Comparison of ENCODE assay signal across 20 mouse cellular contexts in genomic region chr14:105823129-105823528, GRCm38 (mm10).
DNase-seq lines count a peak whose midpoint lies in the region; ATAC-seq and TF ChIP-seq lines count a peak whose summit lies in the region.
"Had no signal": no experiment of that assay in that cellular context is flagged by ENCODE, and none has a peak within 500 bp of the region (broad histone marks: within the 10 kb centered on the region; RNA-seq: fewer than 3 reads in every experiment).

No protein-coding gene starts in this region.

- H3K4me1 ChIP-seq in lung, embryonic 14.5 days (ENCODE audit: insufficient read depth) = no peaks in the 10 kb centered on the region
- 0 out of 2 replicates have a peak, but pooled peaks cover 3% of the 10 kb centered on the region for H3K4me1 ChIP-seq in kidney, embryonic 15.5 days
- H3K4me1 ChIP-seq: embryonic facial prominence, embryonic 12.5 days had no signal

- no peak for TF ChIP-seq CTCF in lung, embryonic 14.5 days (IDR thresholded peaks at IDR 0.05; ENCODE audit: low read depth)

- no peak overlapping the region for H3K4me3 ChIP-seq in lung, embryonic 14.5 days (ENCODE audit: low read depth, low read length)
- no peak overlapping the region for H3K4me3 ChIP-seq in kidney, embryonic 15.5 days (replicated peaks)
- H3K4me3 ChIP-seq: embryonic facial prominence, embryonic 12.5 days; heart, adult 2 months; heart, embryonic 12.5 days had no signal

- no peaks in the 10 kb centered on the region for H3K27me3 ChIP-seq in lung, embryonic 14.5 days (ENCODE audit: insufficient read depth, low read length)
- no peaks in the 10 kb centered on the region for H3K27me3 ChIP-seq in kidney, embryonic 15.5 days
- H3K27me3 ChIP-seq: CH12.LX; embryonic facial prominence, embryonic 12.5 days; heart, embryonic 12.5 days; Patski had no signal

- H3K27ac ChIP-seq in lung, embryonic 14.5 days (ENCODE audit: low read depth) = no peak overlapping the region
- H3K27ac ChIP-seq in kidney, embryonic 15.5 days = no peak overlapping the region
- H3K27ac ChIP-seq: embryonic facial prominence, embryonic 12.5 days; heart, adult 2 months had no signal

- H3K4me2 ChIP-seq in lung, embryonic 14.5 days = no peak overlapping the region
- no peak overlapping the region for H3K4me2 ChIP-seq in kidney, embryonic 15.5 days
- H3K4me2 ChIP-seq: embryonic facial prominence, embryonic 12.5 days; heart, embryonic 12.5 days had no signal

- no peaks in the 10 kb centered on the region for H3K36me3 ChIP-seq in lung, embryonic 14.5 days (ENCODE audit: insufficient read depth)
- H3K36me3 ChIP-seq in kidney, embryonic 15.5 days = no peaks in the 10 kb centered on the region
- H3K36me3 ChIP-seq: embryonic facial prominence, embryonic 12.5 days; heart, embryonic 12.5 days had no signal

- H3K9ac ChIP-seq in lung, embryonic 14.5 days = no peak overlapping the region
- no peak overlapping the region for H3K9ac ChIP-seq in kidney, embryonic 15.5 days
- H3K9ac ChIP-seq: embryonic facial prominence, embryonic 12.5 days; heart, embryonic 12.5 days had no signal

- 51% methylated on average over 8 of the region's 8 CpGs for WGBS in lung, embryonic 14.5 days
- 48% methylated on average over 8 of the region's 8 CpGs for WGBS in kidney, embryonic 15.5 days

- DNase-seq in kidney, adult 8-10 months = peak; percentile 17 to 27
- no peak for DNase-seq in kidney, postnatal 4 days
- DNase-seq in lung, embryonic 14.5 days = peak; percentile 10
- DNase-seq in lung, postnatal 36 days = no peak
- peak; percentile 45 for DNase-seq in kidney, postnatal 14 days
- DNase-seq in spleen, postnatal 4 days (ENCODE audit: low spot score in 2 of 2) = no peak
- DNase-seq: adrenal gland, postnatal 14 days; cerebellum, adult 11-12 months; cerebellum, adult 9-10 months; cerebellum, postnatal 25 days; gastrocnemius, postnatal 10 days; heart, adult 2 months; heart, postnatal 36 days had no signal

- ATAC-seq in lung, embryonic 14.5 days (ENCODE audit: insufficient read depth) = peak; percentile 29; the same call in 1 of the 2 replicates
- ATAC-seq in kidney, embryonic 15.5 days (replicated peaks; ENCODE audit: low FRiP score) = peak; percentile 55
- ATAC-seq: activated CD4-positive, CD25-positive, alpha-beta regulatory T cell, adult 4 months; forebrain, embryonic 16.5 days; Patski had no signal

- no peaks in the 10 kb centered on the region for H3K9me3 ChIP-seq in lung, embryonic 14.5 days (ENCODE audit: low read depth, low read length)
- 0 out of 2 replicates have a peak, but pooled peaks cover 3% of the 10 kb centered on the region for H3K9me3 ChIP-seq in kidney, embryonic 15.5 days (replicated peaks)
- H3K9me3 ChIP-seq: embryonic facial prominence, embryonic 12.5 days had no signal

Comparison
In these comparisons a context has a peak if more than half of its experiments do, and no peak if none do; other contexts are left out.
1. DNase-seq: peak in kidney, adult 8-10 months (2 of 2), lung, embryonic 14.5 days (single experiment) and kidney, postnatal 14 days (single experiment); none in kidney, postnatal 4 days (0 of 2), lung, postnatal 36 days (single experiment) and spleen, postnatal 4 days (0 of 2).